Mouse (Mus musculus): ENCODE data around the gene Nmbr.

DNA sequence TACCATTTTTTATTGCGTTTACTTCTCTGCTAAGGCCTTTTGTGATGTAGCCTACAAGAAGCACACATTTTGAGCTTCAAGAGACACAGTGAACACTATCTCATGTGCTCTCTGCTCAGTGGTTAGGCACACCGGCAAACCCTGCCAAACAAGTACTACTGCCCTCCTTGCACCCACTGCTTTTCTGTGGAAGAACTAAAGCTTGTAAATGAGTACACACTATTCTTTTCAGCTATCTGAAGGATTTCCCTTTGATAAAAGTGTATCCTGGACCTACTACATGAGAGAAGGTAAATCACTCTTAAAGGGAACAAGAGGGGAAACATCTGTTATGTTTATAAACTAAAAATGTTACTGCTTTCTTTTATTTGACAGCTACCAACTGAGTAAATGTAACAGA lies 39.2 kb upstream of the Nmbr start:
- TF ChIP-seq CTCF (conservative IDR thresholded peaks at IDR 0.05; ENCODE audit: low read length) (no peak), POU5F1 (IDR thresholded peaks at IDR 0.05; ENCODE audit: borderline replicate concordance, low read length) (no peak)

All from E14TG2a.4 (cell line).